13 mouse cellular contexts compared by ENCODE assay signal in the genomic region with DNA sequence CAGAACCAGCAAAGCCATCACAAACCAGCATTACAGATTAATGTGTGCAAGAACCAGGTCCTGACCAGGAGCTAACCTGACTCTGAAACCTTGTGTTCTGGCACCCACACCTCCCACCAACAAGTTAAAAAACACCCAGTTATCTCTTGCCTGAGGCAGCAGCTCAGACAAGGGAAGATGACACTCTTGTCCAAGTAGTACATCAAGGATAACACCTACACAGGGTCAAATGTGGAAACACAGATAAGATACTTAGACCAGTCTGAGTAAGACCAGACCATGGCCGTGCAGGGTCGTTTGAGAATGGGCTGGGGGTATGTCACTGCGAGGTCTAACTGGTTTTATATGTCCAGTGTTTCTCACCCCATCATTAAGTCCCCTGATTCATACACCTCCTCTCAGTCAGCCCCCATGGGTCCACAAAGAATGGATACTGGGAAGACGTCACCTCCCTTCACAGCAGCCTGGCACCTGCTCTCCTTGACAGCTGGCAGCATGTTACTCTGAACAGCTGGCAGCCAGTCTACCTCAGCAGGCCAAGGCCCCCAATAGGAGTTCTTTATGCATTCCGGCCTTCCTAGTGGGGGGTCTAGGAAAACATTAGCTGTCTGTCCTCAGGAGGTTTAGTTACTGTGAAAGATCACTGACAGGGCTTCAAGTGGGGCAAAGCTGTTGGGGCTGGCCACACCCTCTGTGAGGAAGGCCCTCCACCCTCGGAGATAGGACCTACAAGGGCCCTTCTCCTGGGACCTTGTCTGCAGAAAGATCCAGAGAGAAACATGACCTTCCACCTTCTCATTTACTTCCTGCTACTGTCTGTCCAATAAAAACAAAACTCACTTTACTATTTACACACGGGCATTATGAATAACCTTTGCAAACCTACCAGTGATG. TPM values are rescaled to one million over a fixed set of nuclear protein-coding genes. Genes with fewer than 3 reads are reported as not detected.
A peak's percentile ranks its signal among the peaks of the same experiment; 100 is the strongest.
DNase-seq lines count a peak whose midpoint lies in the region; ATAC-seq and TF ChIP-seq lines count a peak whose summit lies in the region.
"Had no signal": no experiment of that assay in that cellular context is flagged by ENCODE, and none has a peak within 500 bp of the region (broad histone marks: within the 10 kb centered on the region; RNA-seq: fewer than 3 reads in every experiment).

No protein-coding gene starts in this region.

- H3K36me3 ChIP-seq in forebrain, embryonic 13.5 days (ENCODE audit: poor library complexity, severe bottlenecking), result 0 out of 2 replicates have a peak, but pooled peaks cover 4% of the 10 kb centered on the region
- H3K36me3 ChIP-seq in forebrain, embryonic 16.5 days (ENCODE audit: control insufficient read depth, insufficient read depth), result no peaks in the 10 kb centered on the region
- H3K36me3 ChIP-seq in lung, embryonic 16.5 days (ENCODE audit: control insufficient read depth, insufficient read depth, low read length), result no peaks in the 10 kb centered on the region
- no peaks in the 10 kb centered on the region for H3K36me3 ChIP-seq in intestine, embryonic 16.5 days (ENCODE audit: control insufficient read depth, insufficient read depth, low read length)
- H3K36me3 ChIP-seq: hindbrain, embryonic 15.5 days had no signal

- no peak for DNase-seq in lung, adult 18-20 months
- DNase-seq in retina, embryonic 14.5 days (ENCODE audit: low spot score), result peak; percentile 47
- no peak for DNase-seq in cerebellum, postnatal 14 days
- no peak for DNase-seq in cerebellum, adult 2 months
- DNase-seq: cerebellum, adult 9-11 months; kidney, postnatal 4 days; lung, embryonic 14.5 days; right cerebral cortex, postnatal 4 days had no signal

- H3K4me2 ChIP-seq in forebrain, embryonic 13.5 days, result no peak overlapping the region
- H3K4me2 ChIP-seq in forebrain, embryonic 16.5 days (ENCODE audit: low read length), result no peak overlapping the region
- H3K4me2 ChIP-seq in lung, embryonic 16.5 days (ENCODE audit: low read depth, low read length), result no peak overlapping the region
- H3K4me2 ChIP-seq in intestine, embryonic 16.5 days (ENCODE audit: low read depth, low read length), result no peak overlapping the region
- H3K4me2 ChIP-seq: hindbrain, embryonic 15.5 days; lung, embryonic 14.5 days had no signal

- no peak for TF ChIP-seq CTCF in cerebellum, adult 2 months (IDR thresholded peaks at IDR 0.05; ENCODE audit: borderline replicate concordance, insufficient read depth, low read depth, low read length)

- no peak overlapping the region for H3K9ac ChIP-seq in forebrain, embryonic 13.5 days
- no peak overlapping the region for H3K9ac ChIP-seq in forebrain, embryonic 16.5 days (replicated peaks; ENCODE audit: low read depth, low read length)
- no peak overlapping the region for H3K9ac ChIP-seq in lung, embryonic 16.5 days (ENCODE audit: low read length)
- H3K9ac ChIP-seq in intestine, embryonic 16.5 days (ENCODE audit: low read depth, low read length), result no peak overlapping the region
- H3K9ac ChIP-seq: hindbrain, embryonic 15.5 days; lung, embryonic 14.5 days had no signal

- 52% methylated on average over 7 of the region's 7 CpGs for WGBS in forebrain, embryonic 13.5 days
- 45% methylated on average over 7 of the region's 7 CpGs for WGBS in forebrain, embryonic 16.5 days
- 43% methylated on average over 7 of the region's 7 CpGs for WGBS in lung, embryonic 16.5 days
- WGBS in intestine, embryonic 16.5 days, result 55% methylated on average over 7 of the region's 7 CpGs
- WGBS in cerebellum, adult 2 months, result 58% methylated on average over 7 of the region's 7 CpGs

- no peaks in the 10 kb centered on the region for H3K9me3 ChIP-seq in forebrain, embryonic 13.5 days (replicated peaks)
- H3K9me3 ChIP-seq in forebrain, embryonic 16.5 days (ENCODE audit: control insufficient read depth, low read length), result no peaks in the 10 kb centered on the region
- H3K9me3 ChIP-seq in lung, embryonic 16.5 days (ENCODE audit: control insufficient read depth, low read length), result no peaks in the 10 kb centered on the region
- no peaks in the 10 kb centered on the region for H3K9me3 ChIP-seq in intestine, embryonic 16.5 days (ENCODE audit: control insufficient read depth, low read length)
- H3K9me3 ChIP-seq: hindbrain, embryonic 15.5 days had no signal

- no peak for TF ChIP-seq POLR2A in cerebellum, adult 2 months (IDR thresholded peaks at IDR 0.05; ENCODE audit: borderline replicate concordance, insufficient read depth, low read length)

- no peaks in the 10 kb centered on the region for H3K27me3 ChIP-seq in forebrain, embryonic 13.5 days
- no peaks in the 10 kb centered on the region for H3K27me3 ChIP-seq in forebrain, embryonic 16.5 days (replicated peaks; ENCODE audit: control insufficient read depth, insufficient read depth, low read length)
- no peaks in the 10 kb centered on the region for H3K27me3 ChIP-seq in lung, embryonic 16.5 days (ENCODE audit: control insufficient read depth, insufficient read depth, low read depth, low read length)
- no peaks in the 10 kb centered on the region for H3K27me3 ChIP-seq in intestine, embryonic 16.5 days (replicated peaks; ENCODE audit: control insufficient read depth, insufficient read depth, low read length)
- no peaks in the 10 kb centered on the region for H3K27me3 ChIP-seq in cerebellum, adult 2 months (ENCODE audit: control insufficient read depth, insufficient read depth, low read length)
- H3K27me3 ChIP-seq: hindbrain, embryonic 15.5 days had no signal

- H3K4me1 ChIP-seq in forebrain, embryonic 13.5 days, result peaks cover 79% of the 10 kb centered on the region
- H3K4me1 ChIP-seq in forebrain, embryonic 16.5 days (replicated peaks; ENCODE audit: control insufficient read depth, insufficient read depth, low read length), result peaks cover 31% of the 10 kb centered on the region
- peaks cover 42% of the 10 kb centered on the region for H3K4me1 ChIP-seq in lung, embryonic 16.5 days (replicated peaks; ENCODE audit: control insufficient read depth, insufficient read depth, low read length)
- peaks cover 60% of the 10 kb centered on the region for H3K4me1 ChIP-seq in intestine, embryonic 16.5 days (ENCODE audit: control insufficient read depth, insufficient read depth, low read length)
- H3K4me1 ChIP-seq in cerebellum, adult 2 months (ENCODE audit: control insufficient read depth, insufficient read depth, low read length), result peaks cover 2% of the 10 kb centered on the region; the same call in 1 of the 2 replicates

- 0 out of 2 replicates have a peak overlapping the region, but pooled peaks have one; percentile 41 for H3K27ac ChIP-seq in forebrain, embryonic 13.5 days
- no peak overlapping the region for H3K27ac ChIP-seq in forebrain, embryonic 16.5 days (ENCODE audit: low read length)
- H3K27ac ChIP-seq in lung, embryonic 16.5 days (ENCODE audit: low read length), result 0 out of 2 replicates have a peak overlapping the region, but pooled peaks have one; percentile 16
- peak overlapping the region; percentile 62 for H3K27ac ChIP-seq in intestine, embryonic 16.5 days (ENCODE audit: low read length)
- no peak overlapping the region for H3K27ac ChIP-seq in cerebellum, adult 2 months (ENCODE audit: insufficient read depth, low read length)
- H3K27ac ChIP-seq: hindbrain, embryonic 15.5 days had no signal

- no peak overlapping the region for H3K4me3 ChIP-seq in forebrain, embryonic 13.5 days
- no peak overlapping the region for H3K4me3 ChIP-seq in forebrain, embryonic 16.5 days (replicated peaks; ENCODE audit: low read length)
- no peak overlapping the region for H3K4me3 ChIP-seq in lung, embryonic 16.5 days (ENCODE audit: low read length)
- no peak overlapping the region for H3K4me3 ChIP-seq in intestine, embryonic 16.5 days (ENCODE audit: low read length)
- H3K4me3 ChIP-seq in cerebellum, adult 2 months (replicated peaks; ENCODE audit: insufficient read depth, low read depth, low read length), result no peak overlapping the region
- H3K4me3 ChIP-seq: hindbrain, embryonic 15.5 days had no signal

- ATAC-seq in forebrain, embryonic 13.5 days, result peak; percentile 25; the same call in 1 of the 2 replicates
- no peak for ATAC-seq in forebrain, embryonic 16.5 days
- ATAC-seq in lung, embryonic 16.5 days (ENCODE audit: low read depth), result no peak; the same call in 1 of the 2 replicates
- peak; percentile 16; the same call in 1 of the 2 replicates for ATAC-seq in intestine, embryonic 16.5 days

RNA-seq across cellular contexts. Expression of a gene that starts 29.5 kb away (rescaled TPM):
- polyA plus RNA-seq in forebrain, embryonic 13.5 days (2015; fragmentation: Nextera tagmentation; extraction: Ambion mirVana), result 20.7 and 21.4 TPM in 2 replicates
- 18.1 and 20.7 TPM in 2 replicates for polyA plus RNA-seq in forebrain, embryonic 16.5 days (2015; fragmentation: Nextera tagmentation; extraction: Ambion mirVana)
- 18.8 and 20.2 TPM in 2 replicates for polyA plus RNA-seq in lung, embryonic 16.5 days (2015; fragmentation: Nextera tagmentation; extraction: Ambion mirVana)
- polyA plus RNA-seq in intestine, embryonic 16.5 days (2015; fragmentation: Nextera tagmentation; extraction: Ambion mirVana), result 13.1 and 13.6 TPM in 2 replicates
- polyA plus RNA-seq in cerebellum, adult 2 months (2012; rRNA removed), result 9.0 TPM in 2 replicates

Comparison
In these comparisons a context has a peak if more than half of its experiments do, and no peak if none do; other contexts are left out.
1. ATAC-seq: peak in forebrain, embryonic 13.5 days (single experiment) and intestine, embryonic 16.5 days (single experiment); none in forebrain, embryonic 16.5 days (single experiment) and lung, embryonic 16.5 days (single experiment).
2. H3K27ac ChIP-seq: peak in forebrain, embryonic 13.5 days (single experiment), lung, embryonic 16.5 days (single experiment) and intestine, embryonic 16.5 days (single experiment); none in forebrain, embryonic 16.5 days (single experiment) and cerebellum, adult 2 months (single experiment).